Mouse (Mus musculus) gonadal fat pad, adult 2 months (tissue): ENCODE results near the gene Mcoln1. TPM values are rescaled to one million over a fixed set of nuclear protein-coding genes. Genes with fewer than 3 reads are reported as not detected.

ENCODE experiments used
- DNase-seq: peaks from one replicate; pipeline ENCODE4 v3.0.0-alpha.2; 2012; ENCODE audit warnings: low read depth
- polyA plus RNA-seq: library from polyadenylated mRNA; depleted of rRNA; stranded (reverse); fragments of >200 nt; gene quantifications from 2 replicates; pipeline ENCODE4 v1.2.3, GENCODE M21; 2012

The Mcoln1 gene
- polyA plus RNA-seq, 1 experiment, result 217 TPM

- DNase-seq, result no peak
Measured at GRCm38 (mm10) chr8:3498583-3498982, 1.7 kb upstream of the Mcoln1 start.

- no peak for DNase-seq
Measured at GRCm38 (mm10) chr8:3499751-3500150, 506 bp upstream of the Mcoln1 start.

GRCm38 (mm10) chr8:3502217-3502616, 2.0 kb downstream of the Mcoln1 start:
- DNase-seq, result no peak

DNA sequence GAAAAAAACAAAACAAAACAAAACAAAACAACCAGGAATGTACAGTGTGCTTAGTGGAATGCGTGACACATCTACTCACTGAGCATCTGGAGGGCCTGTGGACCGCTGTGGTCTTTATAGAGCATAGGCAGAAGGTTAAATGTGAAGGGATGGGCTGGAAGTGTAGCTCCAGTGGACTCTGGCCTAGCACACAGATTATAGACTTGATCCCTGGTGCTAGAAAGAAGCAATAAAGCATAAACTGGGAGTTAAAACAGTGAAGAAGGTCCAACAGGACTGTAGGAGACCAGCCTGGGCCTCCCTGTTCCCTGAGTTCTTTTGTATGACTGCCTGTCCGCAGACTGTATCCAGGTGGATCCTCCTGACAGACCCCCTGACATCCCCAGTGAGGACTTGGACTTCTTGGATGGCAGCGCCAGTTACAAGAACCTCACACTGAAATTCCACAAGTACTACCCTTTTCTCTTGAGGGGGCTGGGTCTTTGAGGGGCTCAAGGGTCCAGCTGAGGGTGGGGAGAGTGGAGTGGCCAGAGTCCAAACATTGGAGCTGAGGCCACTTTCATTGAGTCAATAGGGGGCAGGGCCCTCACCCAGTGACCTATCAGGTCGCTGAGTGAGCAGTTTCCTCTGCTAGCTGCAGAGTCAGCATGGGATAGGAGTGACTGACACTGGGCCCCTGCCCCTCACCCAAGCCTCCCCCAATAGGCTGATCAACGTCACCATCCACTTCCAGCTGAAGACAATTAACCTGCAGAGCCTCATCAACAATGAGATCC, 7.9 kb downstream of the Mcoln1 start:
- no peak for DNase-seq

DNA sequence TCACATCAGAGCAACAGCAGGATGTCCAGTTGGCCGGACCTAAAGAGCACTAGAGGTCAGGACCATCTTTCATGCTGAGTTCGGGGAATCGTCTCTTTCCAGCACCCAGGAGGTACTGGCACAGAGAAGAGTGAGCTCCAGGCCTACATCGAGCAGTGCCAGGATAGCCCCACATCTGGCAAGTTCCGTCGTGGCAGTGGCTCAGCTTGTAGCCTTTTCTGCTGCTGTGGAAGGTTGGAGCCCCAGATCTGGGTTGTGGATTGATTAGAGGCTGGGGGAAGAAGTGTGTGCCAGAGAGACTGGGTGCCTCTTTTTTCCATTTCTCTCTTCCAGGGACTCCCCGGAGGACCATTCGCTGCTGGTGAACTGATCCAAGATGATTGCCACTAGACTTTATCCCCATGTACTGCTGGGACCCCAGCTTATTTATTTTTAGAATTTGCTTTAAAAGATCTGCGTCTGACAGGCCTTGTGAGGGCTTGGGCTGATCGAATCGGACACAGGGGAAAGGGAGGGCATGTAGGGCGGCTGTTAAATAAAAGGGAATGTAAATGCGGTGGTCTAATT, 14.5 kb downstream of the Mcoln1 start:
- no peak for DNase-seq

- DNase-seq, result peak; percentile 30
Measured at GRCm38 (mm10) chr8:3515260-3515671, 15.0 kb downstream of the Mcoln1 start, which contains the start of gene Pnpla6. Gene Pnpla6 (plus strand): TSS chr8:3515384.

DNA sequence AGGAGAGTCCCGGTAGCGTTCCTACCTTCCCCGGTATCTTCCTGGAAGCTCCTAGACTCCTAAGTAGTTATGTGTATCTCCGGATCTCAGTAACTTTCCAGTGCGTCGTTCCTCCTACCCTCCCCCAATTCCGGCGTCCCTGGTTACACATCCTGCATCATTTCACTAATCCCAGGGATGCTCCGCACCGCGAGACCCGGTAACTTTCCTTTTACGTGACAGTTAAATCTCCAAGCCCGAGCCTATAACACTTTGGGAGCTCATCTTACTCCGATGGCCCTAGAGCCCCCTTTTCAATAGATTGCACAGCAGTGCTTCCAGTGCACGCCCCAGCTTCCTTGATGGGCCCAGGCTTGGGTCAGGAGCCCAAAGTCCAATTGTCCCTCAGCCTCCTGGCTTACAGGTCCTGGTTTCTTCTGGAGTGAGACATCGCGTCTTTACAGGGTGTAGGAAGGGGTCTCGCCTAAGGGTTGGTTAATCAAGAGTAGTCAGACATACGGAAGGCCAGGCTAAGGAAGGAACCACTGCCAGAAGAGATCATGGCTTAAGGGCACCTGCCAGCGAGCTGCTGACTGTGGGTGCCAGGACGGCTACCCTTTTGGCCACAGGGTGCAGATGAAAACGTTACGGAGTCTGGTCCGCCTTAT, 15.6 kb downstream of the Mcoln1 start:
- DNase-seq, result peak; percentile 14

DNA sequence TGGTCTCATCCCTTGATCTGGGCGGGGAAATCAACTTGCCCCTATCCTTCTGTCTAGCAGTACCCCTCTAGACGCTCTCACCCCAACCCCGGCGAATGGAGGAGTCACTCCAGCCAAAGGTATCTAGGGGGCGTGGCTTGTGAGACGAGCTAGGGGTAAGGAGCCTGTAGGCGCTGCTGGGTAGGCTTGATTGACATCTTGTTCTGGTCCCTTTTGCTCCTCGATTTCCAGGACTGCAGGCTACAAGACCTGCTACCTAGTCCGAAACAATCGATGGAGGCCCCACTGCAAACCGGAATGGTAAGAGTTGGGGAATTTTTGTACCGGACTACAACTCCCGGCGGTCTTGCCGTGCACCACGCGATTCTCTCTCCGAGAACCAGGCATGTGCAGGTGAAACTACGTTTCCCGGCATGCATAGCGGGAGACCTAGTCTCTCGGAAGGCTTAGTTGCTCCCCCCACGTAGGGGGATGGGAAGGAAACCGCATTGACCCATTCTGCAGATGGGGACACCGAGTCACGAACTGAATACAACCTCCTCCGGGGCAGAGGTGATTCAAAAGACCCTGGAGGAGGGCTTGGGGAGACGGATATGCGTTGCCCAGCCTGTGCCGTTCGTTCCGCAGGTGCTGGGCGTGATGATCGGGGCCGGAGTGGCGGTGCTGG, 16.3 kb downstream of the Mcoln1 start:
- peak; percentile 79 for DNase-seq

- DNase-seq, result no peak
Measured at GRCm38 (mm10) chr8:3517117-3517495, 16.8 kb downstream of the Mcoln1 start.

DNA sequence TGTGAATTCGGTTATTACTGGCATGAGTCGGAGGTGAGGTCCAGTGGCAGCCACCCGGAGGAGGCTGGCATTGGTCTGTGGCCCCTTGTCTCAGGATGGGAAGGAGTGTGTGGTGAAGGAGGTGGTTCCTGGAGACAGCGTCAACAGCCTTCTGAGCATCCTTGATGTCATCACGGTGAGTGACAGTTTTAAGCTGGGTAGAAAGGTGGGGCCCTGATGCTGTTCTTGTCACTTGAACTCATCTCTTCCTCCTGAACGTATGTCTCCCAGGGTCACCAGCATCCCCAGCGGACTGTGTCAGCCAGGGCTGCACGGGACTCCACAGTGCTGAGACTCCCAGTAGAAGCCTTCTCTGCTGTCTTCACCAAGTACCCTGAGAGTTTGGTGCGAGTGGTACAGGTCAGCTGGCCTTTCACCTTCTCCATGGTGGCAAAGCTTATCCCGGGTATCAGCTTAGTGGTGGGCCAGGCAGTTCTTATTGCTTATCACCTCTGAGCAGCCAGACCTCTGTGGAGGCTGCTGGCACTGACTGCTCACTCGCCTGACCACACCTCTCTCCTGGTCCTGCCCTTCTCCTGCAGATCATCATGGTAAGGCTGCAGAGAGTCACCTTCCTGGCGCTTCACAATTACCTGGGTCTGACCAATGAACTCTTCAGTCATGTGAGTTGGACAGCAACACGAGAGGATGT, 21.9 kb downstream of the Mcoln1 start:
- DNase-seq, result no peak

- no peak for DNase-seq
Measured at GRCm38 (mm10) chr8:3530816-3531215, 30.6 kb downstream of the Mcoln1 start.

DNA sequence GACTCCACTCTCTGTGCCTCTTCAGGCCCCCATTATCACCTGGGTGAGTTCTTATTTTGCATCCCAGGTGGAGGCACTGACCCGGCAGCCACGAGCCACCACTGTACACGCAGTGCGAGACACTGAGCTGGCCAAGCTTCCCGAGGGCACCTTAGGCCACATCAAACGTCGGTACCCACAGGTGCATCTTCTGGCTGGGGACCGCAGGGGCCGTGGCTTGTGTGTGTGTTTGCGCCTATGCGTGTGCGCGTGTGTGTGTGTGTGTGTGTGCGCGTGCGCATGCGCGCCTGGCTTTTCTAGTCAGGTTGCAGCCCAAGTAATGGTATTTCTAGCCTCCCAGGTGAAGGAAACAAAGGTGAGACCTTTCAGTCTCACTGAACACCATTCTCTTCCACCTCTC, 31.7 kb downstream of the Mcoln1 start:
- DNase-seq, result no peak

DNA sequence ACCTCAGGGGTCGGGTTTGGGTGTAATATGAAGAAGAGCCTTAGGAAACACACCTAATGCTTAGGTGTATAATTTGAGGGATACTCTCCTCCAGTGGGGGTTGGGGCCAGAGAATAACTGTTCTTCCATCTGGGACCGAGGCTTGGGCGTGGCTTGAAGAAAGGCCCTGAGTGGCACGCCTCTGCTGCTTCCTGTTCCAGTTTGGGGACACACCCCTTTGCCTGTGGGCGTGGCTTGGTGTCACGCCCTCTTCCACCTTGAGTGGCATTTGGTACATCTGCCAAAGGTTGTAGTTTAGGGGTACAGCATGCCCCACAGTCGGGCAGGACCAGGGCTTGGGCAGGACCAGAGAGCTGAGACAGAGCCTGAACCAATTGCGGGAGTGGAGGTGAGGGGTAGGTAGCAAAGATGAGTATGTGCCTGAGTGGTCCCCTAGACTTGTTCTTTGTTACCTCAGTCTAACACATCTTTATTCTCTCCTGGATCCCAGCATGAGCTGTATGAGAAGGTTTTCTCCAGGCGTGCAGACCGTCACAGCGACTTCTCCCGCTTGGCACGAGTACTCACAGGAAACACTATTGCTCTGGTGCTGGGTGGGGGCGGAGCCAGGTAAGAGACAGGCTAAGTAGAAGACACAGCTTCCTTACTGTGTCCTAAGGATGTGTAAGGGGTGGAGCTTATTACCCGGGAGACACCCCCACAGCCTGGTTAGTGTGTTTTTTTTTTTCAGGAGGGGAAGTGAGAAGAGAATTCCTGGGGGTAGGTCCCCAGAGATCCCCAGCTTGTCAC, 36.0 kb downstream of the Mcoln1 start:
- no peak for DNase-seq

DNA sequence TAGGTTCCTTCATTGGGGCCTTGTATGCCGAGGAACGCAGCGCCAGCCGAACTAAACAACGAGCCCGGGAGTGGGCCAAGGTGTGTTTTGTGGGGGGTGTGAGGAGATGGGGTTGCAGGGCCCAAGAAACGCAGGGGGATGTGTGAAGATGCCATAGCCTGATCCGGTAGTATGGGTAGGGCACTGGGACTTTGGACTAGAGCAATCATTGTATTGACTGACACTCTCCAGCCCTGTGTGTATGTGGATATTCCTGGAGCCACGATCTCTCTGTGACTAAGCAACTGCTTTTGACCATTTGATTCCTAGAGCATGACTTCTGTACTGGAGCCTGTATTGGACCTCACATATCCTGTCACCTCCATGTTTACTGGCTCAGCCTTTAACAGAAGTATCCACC, 36.7 kb downstream of the Mcoln1 start:
- no peak for DNase-seq

DNA sequence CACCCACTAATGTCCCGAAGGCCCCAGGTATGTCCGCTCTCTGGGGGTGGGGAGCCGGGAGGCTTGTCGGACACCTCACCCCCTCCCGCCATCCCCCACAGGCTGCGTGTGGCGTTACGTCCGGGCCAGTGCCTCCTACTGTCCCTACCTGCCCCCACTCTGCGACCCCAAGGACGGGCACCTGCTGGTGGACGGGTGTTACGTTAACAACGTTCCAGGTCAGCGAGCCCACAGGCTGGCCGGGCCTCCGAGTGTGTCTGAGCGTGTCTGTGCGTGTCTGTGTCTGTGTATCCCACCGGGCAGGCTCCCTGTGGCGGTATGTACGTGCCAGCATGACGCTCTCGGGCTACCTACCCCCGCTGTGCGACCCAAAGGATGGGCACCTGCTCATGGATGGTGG, 37.4 kb downstream of the Mcoln1 start:
- no peak for DNase-seq

GRCm38 (mm10) chr8:3539146-3539545, 38.9 kb downstream of the Mcoln1 start:
- no peak for DNase-seq

DNA sequence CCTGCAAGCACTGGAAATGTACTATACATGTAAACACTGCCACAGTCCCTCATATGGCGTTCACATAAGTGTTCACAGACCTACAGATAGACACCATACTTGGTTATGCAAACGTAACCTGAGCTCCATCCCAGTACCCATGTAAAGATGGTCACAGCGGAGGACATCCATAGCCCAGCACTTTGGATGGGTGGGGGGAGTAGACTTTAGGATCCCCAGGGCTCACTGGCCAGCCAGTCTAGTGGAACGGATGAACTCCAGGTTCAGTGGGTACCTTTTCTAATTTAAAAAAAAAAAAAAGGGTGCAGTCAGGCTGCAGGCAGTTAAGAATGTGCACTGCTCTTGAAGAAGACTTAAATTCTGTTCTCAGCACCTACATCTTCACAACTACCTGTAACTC, 39.8 kb downstream of the Mcoln1 start:
- no peak for DNase-seq

- DNase-seq, result no peak
Measured at GRCm38 (mm10) chr8:3546511-3546910, 46.3 kb downstream of the Mcoln1 start.

DNA sequence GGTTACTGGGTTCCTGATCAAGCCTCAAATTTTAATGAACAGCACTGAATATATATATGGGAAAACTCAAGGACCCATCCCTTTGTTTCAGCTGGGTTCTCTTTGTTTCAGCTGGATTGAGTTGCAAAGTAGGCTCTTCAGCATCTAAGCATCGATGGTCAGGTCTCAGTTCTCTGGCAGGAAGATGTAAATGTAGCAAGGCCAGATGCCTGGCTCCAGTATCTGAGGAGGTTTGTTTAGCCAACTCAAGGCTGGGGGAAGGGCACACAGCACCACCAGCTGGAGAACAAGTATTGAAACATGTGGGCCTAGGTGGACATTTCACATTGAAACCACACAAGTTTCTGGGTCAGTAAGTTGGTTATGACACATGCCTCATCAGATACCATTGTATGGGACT, 52.0 kb downstream of the Mcoln1 start:
- no peak for DNase-seq

DNA sequence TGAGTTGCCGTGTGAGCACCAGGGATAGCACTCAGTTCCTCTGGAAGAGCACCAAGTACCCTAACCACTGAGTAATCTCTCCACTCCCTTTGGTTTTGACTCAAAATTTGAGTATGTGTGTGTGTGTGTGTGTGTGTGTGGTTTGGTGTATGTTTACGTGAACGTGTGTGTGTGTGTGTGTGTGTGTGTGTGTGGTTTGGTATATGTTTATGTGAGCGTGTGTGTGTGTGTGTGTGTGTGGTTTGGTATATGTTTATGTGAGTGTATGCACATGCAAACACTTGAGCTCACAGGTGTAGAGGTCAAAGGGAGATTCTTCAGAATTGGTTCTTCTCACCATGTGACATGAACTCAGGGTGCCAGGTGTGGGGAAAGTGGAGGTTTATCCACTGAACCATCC, 55.9 kb downstream of the Mcoln1 start:
- no peak for DNase-seq
